Mouse (Mus musculus): ENCODE measurements at regions not wholly inside any gene's neighbourhood (a gene's known extent, or its start where the extent isn't known, plus 50 kb on each side); places are given as distances from the start of the nearest gene placed in this dataset.
"Not testable (repeated sequence)": the region's sequence is repeated elsewhere in the genome, so short reads cannot be mapped to it uniquely, and the experiment has no call there.

- no peak for DNase-seq (ENCODE audit: low spot score in 2 of 2)
Observed at GRCm38 (mm10) chr2:114723971-114724666, 69.4 kb upstream of the Dph6 start.

GRCm38 (mm10) chr2:114727197-114727596 is 72.4 kb upstream of the Dph6 start:
- no peak for DNase-seq (ENCODE audit: low spot score in 2 of 2)

DNA sequence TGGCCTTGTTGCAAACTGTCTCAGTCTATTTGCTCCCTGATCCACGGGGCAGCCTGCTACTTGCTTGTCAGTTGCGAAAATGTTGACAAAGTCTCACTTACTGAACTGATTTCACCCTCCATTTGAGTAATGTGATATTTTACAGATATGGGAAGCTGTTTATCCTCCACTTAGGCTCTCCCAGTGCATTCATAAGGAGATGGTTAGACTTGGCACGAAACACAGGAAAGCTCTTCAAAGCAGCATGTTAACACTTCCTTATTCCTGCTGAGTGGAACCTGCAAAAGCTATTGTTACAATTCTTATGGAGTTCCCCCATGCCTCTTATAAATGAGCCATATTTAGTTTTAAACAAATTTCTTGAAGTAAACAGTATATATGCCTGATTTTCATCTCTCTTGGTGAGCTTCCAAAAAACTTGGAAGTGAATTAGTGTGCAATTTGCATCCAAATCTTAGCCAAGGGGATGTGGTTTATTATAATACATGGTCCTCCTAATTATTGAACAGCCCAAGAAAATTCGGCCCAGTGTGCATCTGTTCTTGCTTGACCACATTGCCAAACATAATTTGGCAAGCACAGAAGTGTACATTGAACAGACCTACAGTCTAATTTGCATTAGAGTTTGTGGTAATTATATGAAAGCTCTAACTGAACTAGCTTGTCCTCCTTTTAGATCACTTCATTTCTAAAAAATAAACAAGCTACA is 80.3 kb upstream of the Dph6 start:
- DNase-seq (ENCODE audit: low spot score in 2 of 2), result no peak

DNA sequence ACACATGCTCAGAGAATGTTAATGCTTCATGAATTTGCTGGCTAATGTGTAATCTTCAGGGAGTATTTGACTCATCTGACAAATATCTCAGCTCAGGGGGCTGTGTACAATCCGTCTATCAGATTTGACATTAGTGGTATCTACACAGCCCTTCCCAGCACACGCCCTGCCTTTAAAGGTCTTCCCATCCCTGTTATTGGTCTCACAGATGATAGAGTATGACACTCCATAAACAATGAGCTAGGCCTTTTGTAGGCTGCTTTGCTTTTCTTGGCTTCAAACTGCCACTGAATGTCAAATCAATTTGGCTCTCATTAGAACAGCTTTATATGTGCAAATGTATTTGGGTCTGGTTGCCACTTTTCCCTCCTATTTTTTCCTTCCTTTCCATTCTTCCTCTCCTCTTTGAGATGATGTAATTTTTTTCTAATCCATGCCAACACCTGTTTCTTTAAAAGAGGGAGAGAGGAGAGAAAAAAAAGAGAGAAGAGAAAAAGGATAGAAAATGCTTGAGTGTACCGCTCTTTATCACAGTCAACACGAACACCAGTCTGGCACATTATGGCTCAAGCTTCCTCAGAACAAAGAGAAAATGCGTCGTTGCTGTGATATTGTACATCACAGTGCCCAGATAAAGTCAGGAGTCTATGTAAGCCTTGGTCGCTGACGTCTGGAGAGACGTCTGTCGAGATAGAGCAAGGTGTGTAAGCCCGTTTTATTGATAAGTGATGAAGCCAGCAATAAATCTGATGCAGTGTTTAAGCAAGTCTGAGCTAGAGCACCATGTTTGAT is 84.9 kb upstream of the Dph6 start:
- no peak for DNase-seq (ENCODE audit: low spot score in 2 of 2)

- no peak for DNase-seq (ENCODE audit: low spot score in 2 of 2)
Observed at GRCm38 (mm10) chr2:114763276-114763675, 108.5 kb upstream of the Dph6 start.

DNA sequence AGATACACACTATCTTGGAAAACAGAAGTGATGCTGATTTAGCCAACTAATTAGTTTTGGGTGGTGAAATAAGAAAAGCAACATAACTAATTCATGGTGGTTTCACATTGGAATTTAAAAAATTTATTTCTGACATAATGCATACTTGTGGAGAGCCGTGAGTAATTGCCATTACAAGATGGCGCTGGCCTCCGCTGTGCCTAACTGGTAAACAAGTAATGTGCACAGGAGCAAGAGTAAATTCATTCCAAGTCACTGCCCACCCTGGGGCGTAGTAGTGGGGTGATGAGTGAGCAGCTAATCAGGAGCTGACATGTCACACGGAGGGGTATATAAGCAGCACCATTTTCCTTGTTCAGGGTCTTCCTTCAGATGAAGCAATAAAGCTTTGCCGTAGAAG is 119.0 kb upstream of the Dph6 start:
- not testable (repeated sequence) for DNase-seq (ENCODE audit: low spot score in 2 of 2)

- no peak for DNase-seq (ENCODE audit: low spot score in 2 of 2)
Observed at GRCm38 (mm10) chr2:114774278-114774677, 119.5 kb upstream of the Dph6 start.

DNA sequence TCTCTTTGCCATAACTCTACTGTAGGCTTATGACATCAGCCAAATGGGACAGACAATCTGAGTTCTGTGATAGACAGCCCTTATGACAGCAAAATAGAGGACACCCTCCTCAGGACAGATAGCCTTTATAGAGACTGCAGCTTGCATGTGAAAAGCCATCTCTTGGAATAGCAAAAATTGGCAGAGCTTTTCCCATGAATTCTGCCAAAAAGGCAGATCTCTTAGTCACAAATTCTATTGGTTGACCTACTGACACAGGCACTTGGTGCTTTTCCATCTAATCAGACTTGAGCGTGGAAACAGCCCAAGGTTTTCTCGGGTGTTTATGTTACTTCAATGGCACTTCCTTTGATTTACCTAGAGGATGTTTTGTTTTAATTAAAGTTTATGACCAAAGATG is 120.8 kb upstream of the Dph6 start:
- peak in 1 of 2 experiments; percentile 7 for DNase-seq (ENCODE audit: low spot score in 2 of 2)

- DNase-seq (ENCODE audit: low spot score in 2 of 2), result no peak
Observed at GRCm38 (mm10) chr2:114776176-114776575, 121.4 kb upstream of the Dph6 start.

GRCm38 (mm10) chr2:114782450-114782849 is 127.7 kb upstream of the Dph6 start:
- no peak for DNase-seq (ENCODE audit: low spot score in 2 of 2)

DNA sequence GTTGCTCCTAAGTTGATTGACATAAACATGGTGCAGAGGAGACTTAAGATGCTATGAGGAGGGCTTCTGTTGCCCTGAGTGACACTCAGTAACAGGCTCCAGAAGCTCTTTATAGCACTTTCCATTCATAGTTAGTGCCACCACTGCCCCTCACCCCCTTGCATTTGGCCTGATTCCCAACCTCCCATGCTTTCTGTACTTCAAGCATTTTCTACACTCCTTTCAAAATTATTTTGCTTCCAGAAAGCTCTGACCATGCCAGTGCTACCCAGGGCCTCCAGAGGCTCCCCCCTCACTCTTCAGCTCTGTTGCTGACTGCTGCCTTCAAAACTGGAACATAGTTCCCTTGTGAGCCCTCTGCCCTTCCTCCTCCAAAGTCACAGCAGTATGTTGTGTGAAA is 129.4 kb upstream of the Dph6 start:
- DNase-seq (ENCODE audit: low spot score in 2 of 2), result no peak

DNA sequence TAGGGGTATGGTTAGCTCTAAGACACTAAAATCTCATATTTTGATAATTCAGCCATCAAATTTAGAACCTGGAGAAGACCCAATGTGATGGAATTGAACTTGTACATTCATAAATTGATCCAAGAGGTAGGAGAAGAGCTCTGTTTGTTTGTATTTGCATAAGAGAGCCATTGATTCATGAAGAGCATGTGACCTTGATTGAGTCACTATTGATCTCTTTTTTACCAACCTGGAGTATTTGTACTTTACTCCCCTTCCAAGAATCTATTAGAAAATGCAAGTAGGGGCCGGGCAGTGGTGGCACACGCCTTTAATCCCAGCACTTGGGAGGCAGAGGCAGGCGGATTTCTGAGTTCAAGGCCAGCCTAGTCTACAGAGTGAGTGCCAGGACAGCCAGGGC is 133.5 kb upstream of the Dph6 start:
- DNase-seq (ENCODE audit: low spot score in 2 of 2), result no peak

DNA sequence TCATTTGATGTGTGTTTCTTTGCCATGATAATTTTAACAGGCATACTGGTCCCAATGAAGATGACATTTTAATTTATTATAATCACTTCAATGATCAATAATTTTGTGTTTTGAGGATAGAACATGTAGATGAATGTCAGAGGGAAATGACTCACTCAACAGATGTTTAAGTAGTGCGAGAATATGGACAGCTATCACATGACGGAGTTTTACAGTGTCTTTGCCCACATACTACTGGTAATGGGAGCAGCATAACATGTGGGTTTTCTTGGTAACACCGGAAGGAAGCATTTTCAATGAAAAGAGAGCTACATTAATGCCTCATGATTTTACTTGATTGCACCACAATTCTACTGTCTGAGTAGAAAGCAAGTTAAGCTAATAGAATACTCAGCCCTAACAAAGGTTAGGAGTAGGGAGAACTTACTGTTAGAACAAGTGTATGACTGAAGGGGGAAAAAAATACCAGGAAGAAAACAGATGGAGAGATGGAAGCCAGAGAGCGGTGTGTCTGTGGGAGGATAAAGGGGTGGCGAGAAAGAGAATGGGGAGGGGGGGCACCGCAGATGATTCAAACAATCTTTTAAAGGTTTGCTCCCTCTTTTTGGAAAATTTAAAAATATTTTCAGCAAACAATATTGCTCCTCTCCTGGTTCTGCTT is 142.0 kb upstream of the Dph6 start:
- DNase-seq (ENCODE audit: low spot score in 2 of 2), result no peak

- no peak for DNase-seq (ENCODE audit: low spot score in 2 of 2)
Observed at GRCm38 (mm10) chr2:114797291-114797650, 142.5 kb upstream of the Dph6 start.

DNA sequence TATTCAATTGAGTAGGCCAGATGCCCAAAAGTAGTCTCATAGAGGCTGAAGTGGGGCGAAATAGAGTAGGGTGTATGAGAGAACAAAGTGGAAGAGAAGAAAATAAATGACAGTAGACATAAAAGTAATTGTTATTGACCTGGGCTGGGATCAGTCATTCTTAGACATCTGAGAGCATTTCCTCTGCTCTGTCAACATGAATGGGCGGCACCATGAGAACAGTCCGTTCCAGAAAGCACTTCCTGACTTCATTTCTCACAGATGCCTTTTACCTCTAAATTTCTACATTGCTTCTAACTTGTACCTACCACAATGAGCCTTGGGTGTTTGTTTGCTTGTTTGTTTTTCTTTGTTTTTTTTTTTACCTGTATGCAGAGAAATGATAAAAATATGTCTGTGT is 148.5 kb upstream of the Dph6 start:
- DNase-seq (ENCODE audit: low spot score in 2 of 2), result no peak

- DNase-seq (ENCODE audit: low spot score in 2 of 2), result no peak
Observed at GRCm38 (mm10) chr2:114803928-114804327, 149.2 kb upstream of the Dph6 start.

GRCm38 (mm10) chr2:114805436-114806047 is 150.8 kb upstream of the Dph6 start:
- DNase-seq (ENCODE audit: low spot score in 2 of 2), result no peak

GRCm38 (mm10) chr2:114808046-114808445 is 153.3 kb upstream of the Dph6 start:
- DNase-seq (ENCODE audit: low spot score in 2 of 2), result no peak

DNA sequence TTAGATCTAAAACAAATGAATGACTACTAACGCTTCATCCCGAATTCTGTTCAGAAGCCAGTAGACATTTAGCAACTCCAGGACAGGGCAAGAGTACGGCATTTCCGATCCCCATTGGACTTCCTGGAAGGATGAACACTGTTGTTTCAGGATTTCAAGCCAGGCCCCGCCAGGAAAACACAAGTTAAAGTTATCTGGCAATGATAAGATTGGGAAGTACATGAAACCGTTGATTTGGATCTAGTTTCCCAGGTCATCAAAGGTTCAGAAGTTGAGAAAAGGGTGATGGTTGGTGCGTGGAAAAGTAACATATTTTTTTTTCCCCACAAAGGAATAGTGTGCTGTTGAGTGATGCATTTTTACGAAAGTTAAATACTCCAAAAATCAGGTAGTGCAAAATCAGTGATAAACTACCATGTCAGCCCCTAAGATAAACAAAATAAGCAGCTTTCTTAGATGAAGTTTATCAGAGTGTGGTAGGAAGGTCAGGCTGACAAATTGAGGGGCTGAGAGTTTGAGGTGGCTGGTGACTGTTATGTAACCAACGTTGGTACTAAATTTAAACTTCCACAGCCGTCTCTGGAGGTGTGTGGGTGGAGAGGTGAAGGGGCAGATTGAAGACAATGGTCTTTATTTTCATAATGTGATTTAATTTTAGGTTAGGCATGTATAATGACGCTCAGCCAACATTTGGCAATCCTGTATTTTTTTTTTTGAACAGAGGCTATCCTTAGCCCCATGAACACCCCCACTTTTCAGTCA is 157.6 kb upstream of the Dph6 start:
- no peak for DNase-seq (ENCODE audit: low spot score in 2 of 2)

GRCm38 (mm10) chr2:114812903-114813290 is 158.1 kb upstream of the Dph6 start:
- no peak for DNase-seq (ENCODE audit: low spot score in 2 of 2)
